Comparison of ENCODE assay signal across 28 mouse cellular contexts in genomic region chr2:113516791-113517408, GRCm38 (mm10).
DNase-seq lines count a peak whose midpoint lies in the region; ATAC-seq and TF ChIP-seq lines count a peak whose summit lies in the region.
"Had no signal": no experiment of that assay in that cellular context is flagged by ENCODE, and none has a peak within 500 bp of the region (broad histone marks: within the 10 kb centered on the region; RNA-seq: fewer than 3 reads in every experiment).

No protein-coding gene starts in this region.

- H3K27ac ChIP-seq in ES-E14 (ENCODE audit: insufficient read depth, low read depth, low read length, poor library complexity, severe bottlenecking), result no peak overlapping the region
- no peak overlapping the region for H3K27ac ChIP-seq in stomach, postnatal 0 days (replicated peaks)
- H3K27ac ChIP-seq: heart, embryonic 15.5 days; hindbrain, embryonic 14.5 days; hindbrain, postnatal 0 days had no signal

- H3K27me3 ChIP-seq in stomach, postnatal 0 days (ENCODE audit: control insufficient read depth, insufficient read depth, low read length), result no peaks in the 10 kb centered on the region
- H3K27me3 ChIP-seq: heart, embryonic 12.5 days; heart, embryonic 15.5 days; Patski had no signal

- no peaks in the 10 kb centered on the region for H3K9me3 ChIP-seq in ES-E14 (ENCODE audit: control insufficient read depth, insufficient read depth, low read depth, low read length)
- no peaks in the 10 kb centered on the region for H3K9me3 ChIP-seq in stomach, postnatal 0 days (ENCODE audit: control insufficient read depth, low read length)
- H3K9me3 ChIP-seq: heart, embryonic 12.5 days; heart, embryonic 15.5 days had no signal

- no peaks in the 10 kb centered on the region for H3K4me1 ChIP-seq in ES-E14 (ENCODE audit: control insufficient read depth in 2 of 2, insufficient read depth in 2 of 2, low read length in 2 of 2, poor library complexity in 1 of 2)
- H3K4me1 ChIP-seq in stomach, postnatal 0 days (replicated peaks; ENCODE audit: control insufficient read depth, insufficient read depth), result no peaks in the 10 kb centered on the region

- peak; percentile 15 to 56 for DNase-seq in frontal cortex, adult 2 months (ENCODE audit: extremely low spot score in 1 of 2, low spot score in 1 of 2)
- no peak for DNase-seq in frontal cortex, postnatal 14 days (ENCODE audit: low spot score in 2 of 2)
- DNase-seq in right cerebral cortex, adult 18-20 months, result peak; percentile 44
- no peak for DNase-seq in right cerebral cortex, postnatal 25 days
- no peak for DNase-seq in ES-E14 (ENCODE audit: low read depth, low spot score)
- DNase-seq in stomach, postnatal 0 days (ENCODE audit: low spot score), result no peak
- DNase-seq in heart, postnatal 25 days (ENCODE audit: low spot score), result no peak
- DNase-seq: adrenal gland, adult 2 months; adrenal gland, postnatal 14 days; B cell, adult 2 months; cerebellum, adult 11-12 months; cerebellum, adult 8-10 months; cerebellum, postnatal 14 days; forebrain, postnatal 0 days; gastrocnemius, postnatal 25 days; heart, adult 18-20 months; heart, postnatal 10 days; heart, postnatal 4 days; kidney, adult 11 months had no signal

- 90% methylated on average over 7 of the region's 7 CpGs for WGBS in stomach, postnatal 0 days

- H3K4me2 ChIP-seq in stomach, postnatal 0 days (replicated peaks; ENCODE audit: low read depth), result no peak overlapping the region
- H3K4me2 ChIP-seq: heart, embryonic 12.5 days; heart, embryonic 15.5 days; hindbrain, embryonic 14.5 days had no signal

- TF ChIP-seq EP300 in stomach, postnatal 0 days (optimal IDR thresholded peaks at IDR 0.05), result no peak

- no peaks in the 10 kb centered on the region for H3K36me3 ChIP-seq in ES-E14 (ENCODE audit: control insufficient read depth, insufficient read depth, low read length, poor library complexity, severe bottlenecking)
- H3K36me3 ChIP-seq in stomach, postnatal 0 days (ENCODE audit: control insufficient read depth, insufficient read depth, low read length), result no peaks in the 10 kb centered on the region
- H3K36me3 ChIP-seq: G1E; heart, embryonic 12.5 days; heart, embryonic 15.5 days had no signal

- in situ Hi-C loops in ES-E14 (cut with MboI; ENCODE audit: low sequenced_read_pairs in 2 of 2, unreplicated experiment in 2 of 2), result no loop called here

- no peak overlapping the region for H3K9ac ChIP-seq in ES-E14 (ENCODE audit: insufficient read depth, low read depth, low read length, poor library complexity, severe bottlenecking)
- H3K9ac ChIP-seq in stomach, postnatal 0 days (ENCODE audit: low read length), result no peak overlapping the region
- H3K9ac ChIP-seq: forebrain, postnatal 0 days; heart, embryonic 12.5 days; heart, embryonic 15.5 days; hindbrain, embryonic 14.5 days had no signal

- no peak for TF ChIP-seq CTCF in stomach, postnatal 0 days (IDR thresholded peaks at IDR 0.05; ENCODE audit: low read depth)

- 0 out of 2 replicates have a peak, but pooled peaks have one; percentile 54 for ATAC-seq in stomach, postnatal 0 days (ENCODE audit: low FRiP score, low TSS enrichment)
- no peak for ATAC-seq in activated CD4-positive, CD25-positive, alpha-beta regulatory T cell, adult 4 months
- ATAC-seq: forebrain, embryonic 14.5 days; forebrain, postnatal 0 days; hindbrain, postnatal 0 days; inflammation-experienced regulatory T-cells, adult 6 months; Patski had no signal

- intact Hi-C loops in heart, postnatal 25 days (cut with DNase I), result no loop called here

- H3K4me3 ChIP-seq in ES-E14 (ENCODE audit: insufficient read depth in 1 of 2, low read depth in 1 of 2, low read length in 2 of 2, poor library complexity in 1 of 2, severe bottlenecking in 1 of 2), result no peak overlapping the region
- no peak overlapping the region for H3K4me3 ChIP-seq in stomach, postnatal 0 days (ENCODE audit: low read depth, low read length)
- H3K4me3 ChIP-seq: heart, embryonic 12.5 days; heart, embryonic 15.5 days had no signal

TF ChIP-seq in ES-E14, 5 proteins besides CTCF, POLR2A, EP300 and RAD21:
- TF ChIP-seq MAFK (IDR thresholded peaks at IDR 0.05; ENCODE audit: insufficient read depth, low read depth, low read length), result peak; percentile 71; the same call in 1 of the 2 replicates
- no peak for TF ChIP-seq ZNF384 (IDR thresholded peaks at IDR 0.05; ENCODE audit: low read depth, low read length)
- no peak for TF ChIP-seq ZC3H11A (IDR thresholded peaks at IDR 0.05; ENCODE audit: borderline replicate concordance, low read depth, low read length)
- TF ChIP-seq CHD2 (IDR thresholded peaks at IDR 0.05; ENCODE audit: low read depth, low read length), result no peak
- TF ChIP-seq HCFC1 (IDR thresholded peaks at IDR 0.05; ENCODE audit: borderline replicate concordance, insufficient read depth, low read length), result no peak

Comparison
In these comparisons a context has a peak if more than half of its experiments do, and no peak if none do; other contexts are left out.
1. DNase-seq: peak in frontal cortex, adult 2 months (2 of 2) and right cerebral cortex, adult 18-20 months (single experiment); none in frontal cortex, postnatal 14 days (0 of 2), right cerebral cortex, postnatal 25 days (single experiment), ES-E14 (single experiment), stomach, postnatal 0 days (single experiment) and heart, postnatal 25 days (single experiment).